Mouse (Mus musculus): ENCODE measurements around the gene Zcwpw1.

GRCm38 (mm10) chr5:137738516-137738915, 49.1 kb upstream of the Zcwpw1 start:
- no peak for TF ChIP-seq ZNF384 (IDR thresholded peaks at IDR 0.05; ENCODE audit: low read depth, low read length)
- TF ChIP-seq HCFC1 (IDR thresholded peaks at IDR 0.05; ENCODE audit: borderline replicate concordance, insufficient read depth, low read length), result no peak
- no peak for TF ChIP-seq CHD2 (IDR thresholded peaks at IDR 0.05; ENCODE audit: low read depth, low read length)
- no peak for TF ChIP-seq MAFK (IDR thresholded peaks at IDR 0.05; ENCODE audit: insufficient read depth, low read depth, low read length)
- TF ChIP-seq ZC3H11A (IDR thresholded peaks at IDR 0.05; ENCODE audit: borderline replicate concordance, low read depth, low read length), result no peak
